ENCODE assay signal across 1 mouse cellular context in the genomic region with DNA sequence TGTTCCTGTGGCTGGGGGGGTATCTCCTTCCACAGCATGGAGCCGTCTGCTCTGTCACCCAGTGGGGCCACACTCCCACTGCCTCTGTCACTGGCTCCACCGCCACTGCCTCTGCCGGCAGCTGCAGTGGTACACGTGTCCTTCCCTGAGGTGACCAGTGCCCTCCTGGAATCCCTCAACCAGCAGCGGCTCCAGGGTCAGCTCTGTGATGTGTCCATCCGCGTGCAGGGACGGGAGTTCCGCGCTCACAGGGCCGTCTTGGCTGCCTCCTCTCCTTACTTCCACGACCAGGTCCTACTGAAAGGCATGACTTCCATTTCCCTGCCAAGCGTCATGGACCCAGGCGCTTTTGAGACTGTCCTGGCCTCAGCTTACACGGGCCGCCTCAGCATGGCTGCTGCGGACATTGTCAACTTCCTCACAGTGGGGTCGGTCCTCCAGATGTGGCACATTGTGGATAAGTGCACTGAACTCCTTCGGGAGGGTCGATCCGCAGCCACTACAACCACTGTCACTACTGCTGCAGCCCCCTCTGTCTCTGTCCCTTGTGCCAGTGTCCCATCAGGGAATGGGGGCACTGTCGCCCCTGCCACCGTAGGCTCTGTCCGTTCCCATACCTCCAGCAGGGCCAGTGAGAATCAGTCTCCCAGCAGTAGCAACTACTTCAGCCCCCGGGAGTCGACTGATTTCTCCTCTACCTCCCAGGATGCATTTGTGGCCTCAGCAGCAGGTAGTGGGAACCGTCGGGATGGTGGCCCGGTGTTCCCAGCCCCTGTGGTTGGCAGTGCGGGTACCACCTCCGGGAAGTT.
TF ChIP-seq lines count a peak whose summit lies in the region.

No protein-coding gene starts in this region.

TF ChIP-seq in CH12.LX, 34 proteins besides CTCF, POLR2A, EP300 and RAD21 (continued from another document):
- no peak for TF ChIP-seq NELFE (IDR thresholded peaks at IDR 0.05; ENCODE audit: low read depth, low read length)
